Mouse (Mus musculus) forebrain, embryonic 16.5 days (tissue): ENCODE results near the gene Dip2a. TPM values are rescaled to one million over a fixed set of nuclear protein-coding genes. Genes with fewer than 3 reads are reported as not detected.

Source experiments
- ATAC-seq: fragments of 200-750 bp; cut with Nextera tagmentation; 2 replicates; pipeline ENCODE4 v1.8.0; 2017; ENCODE audit warnings: mild to moderate bottlenecking, moderate library complexity
- H3K27ac ChIP-seq: fragments of 300-500 bp; sonication (generic); 2 replicates; pipeline ENCODE4 v1.5.1; 2014; ENCODE audit warnings: low read length, control low read depth
- H3K27me3 ChIP-seq: fragments of 300-500 bp; sonication (generic); replicated peaks from 2 replicates; pipeline ENCODE4 v1.6.1; 2014; ENCODE audit warnings: low read length; ENCODE audit not compliant: control insufficient read depth, insufficient read depth
- H3K36me3 ChIP-seq: fragments of 300-500 bp; sonication (generic); 2 replicates; pipeline ENCODE4 v1.6.1; 2014; ENCODE audit not compliant: control insufficient read depth, insufficient read depth
- H3K4me1 ChIP-seq: fragments of 300-500 bp; sonication (generic); replicated peaks from 2 replicates; pipeline ENCODE4 v1.6.1; 2014; ENCODE audit warnings: low read length; ENCODE audit not compliant: control insufficient read depth, insufficient read depth
- H3K4me2 ChIP-seq: fragments of 300-500 bp; sonication (generic); 2 replicates; pipeline ENCODE4 v1.6.1; 2014; ENCODE audit warnings: mild to moderate bottlenecking, low read length, control low read depth
- H3K4me3 ChIP-seq: fragments of 300-500 bp; sonication (generic); replicated peaks from 2 replicates; pipeline ENCODE4 v1.5.1; 2014; ENCODE audit warnings: mild to moderate bottlenecking, low read length, control low read depth
- H3K9ac ChIP-seq: fragments of 300-500 bp; sonication (generic); replicated peaks from 2 replicates; pipeline ENCODE4 v1.6.1; 2014; ENCODE audit warnings: low read depth, low read length, control low read depth
- H3K9me3 ChIP-seq: fragments of 300-500 bp; sonication (generic); 2 replicates; pipeline ENCODE4 v1.6.1; 2016; ENCODE audit warnings: low read length; ENCODE audit not compliant: control insufficient read depth
- WGBS: fragments of 180-500 bp; shearing (Covaris S2); extraction: QIAGEN DNeasy Blood & Tissue Kit; methylation state at CpG from one replicate; pipeline ENCODE4 v1.1.7; 2014; 5-methylcytosine and 5-hydroxymethylcytosine counted together
- polyA plus RNA-seq: library from polyadenylated mRNA; unstranded; fragments of >200 nt; fragmentation: Nextera tagmentation; extraction: Ambion mirVana; gene quantifications from 2 replicates; pipeline ENCODE4 v1.2.1, GENCODE M21; 2015

Gene Dip2a
- polyA plus RNA-seq, 1 experiment from 2014 or later = 19.6 TPM

DNA sequence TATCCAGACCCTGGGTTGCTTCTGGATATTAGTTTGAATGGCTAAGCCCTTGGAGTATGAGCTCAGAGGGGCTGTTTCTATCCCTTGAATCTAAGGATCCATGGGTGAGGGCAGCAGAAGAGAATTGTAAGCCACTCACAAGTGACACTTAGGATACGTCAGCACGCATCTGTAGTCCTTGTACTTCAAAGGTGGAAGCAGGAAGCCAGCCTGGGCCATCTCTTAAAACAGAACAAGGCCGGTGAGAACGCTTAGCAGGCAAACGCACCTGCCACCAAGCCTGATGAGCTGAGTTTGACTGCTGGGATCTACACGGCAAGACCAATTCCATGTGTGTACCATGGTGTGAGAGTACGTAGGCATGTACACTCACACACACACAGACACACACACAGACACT lies 87.9 kb downstream of the Dip2a start:
- ATAC-seq = no peak
- H3K27ac ChIP-seq = no peak overlapping the region
- no peaks in the 10 kb centered on the region for H3K4me1 ChIP-seq
- no peak overlapping the region for H3K9ac ChIP-seq
- H3K4me2 ChIP-seq = no peak overlapping the region
- no peaks in the 10 kb centered on the region for H3K36me3 ChIP-seq
- H3K9me3 ChIP-seq = no peaks in the 10 kb centered on the region
- WGBS = 94% methylated on average over 7 of the region's 7 CpGs
- no peaks in the 10 kb centered on the region for H3K27me3 ChIP-seq
- no peak overlapping the region for H3K4me3 ChIP-seq

DNA sequence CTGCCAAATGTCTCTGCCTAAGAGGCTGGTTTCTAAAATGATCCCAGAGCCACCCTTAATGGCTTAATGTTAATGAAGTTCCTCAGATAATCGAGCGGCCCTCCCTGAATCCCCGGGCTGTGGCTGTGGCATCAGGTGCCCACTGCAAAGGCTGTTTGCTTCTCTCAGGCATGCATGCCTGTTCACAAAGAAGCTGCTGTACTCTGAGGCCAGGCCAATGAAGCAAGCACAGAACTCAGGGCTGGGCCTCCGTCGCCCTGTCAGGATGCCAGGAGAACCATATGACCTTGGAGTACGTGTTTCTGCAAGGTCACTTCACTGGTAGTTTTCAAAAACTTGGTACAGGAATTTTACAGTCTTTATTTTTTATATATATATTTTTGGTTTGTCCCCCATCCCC lies 89.5 kb downstream of the Dip2a start:
- 58% methylated on average over 6 of the region's 6 CpGs for WGBS
- no peak overlapping the region for H3K4me2 ChIP-seq
- H3K27ac ChIP-seq = no peak overlapping the region
- H3K4me1 ChIP-seq = no peaks in the 10 kb centered on the region
- no peak overlapping the region for H3K4me3 ChIP-seq
- H3K36me3 ChIP-seq = no peaks in the 10 kb centered on the region
- H3K27me3 ChIP-seq = no peaks in the 10 kb centered on the region
- ATAC-seq = no peak
- H3K9ac ChIP-seq = no peak overlapping the region
- no peaks in the 10 kb centered on the region for H3K9me3 ChIP-seq

DNA sequence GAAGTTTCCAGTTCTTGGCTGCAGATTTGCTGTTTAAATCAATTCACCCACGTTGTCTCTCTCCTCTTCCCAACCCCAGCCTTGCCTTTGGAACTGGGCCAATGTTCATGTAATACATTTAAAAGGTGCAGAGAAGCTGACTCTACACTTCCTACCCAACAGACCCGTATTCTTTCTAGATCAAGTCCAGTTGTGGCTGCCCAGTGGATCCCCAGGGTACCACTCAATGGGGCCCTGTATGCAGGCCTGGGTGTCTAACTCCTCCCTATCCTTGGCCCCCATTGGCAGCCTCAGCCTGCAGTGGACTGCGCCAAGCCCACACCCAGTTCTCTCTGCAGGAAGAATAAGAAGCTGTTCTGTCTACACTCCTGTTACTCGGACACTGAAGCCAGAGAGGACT lies 91.6 kb downstream of the Dip2a start, which contains the start of gene S100b:
TSS of gene S100b (plus strand) at position 318 of the 400 bp plus-strand sequence.
- no peak for ATAC-seq
- Histone ChIP-seq H3K4me1 (no peaks in the 10 kb centered on the region), H3K27ac (no peak within 1 kb of the TSS)

DNA sequence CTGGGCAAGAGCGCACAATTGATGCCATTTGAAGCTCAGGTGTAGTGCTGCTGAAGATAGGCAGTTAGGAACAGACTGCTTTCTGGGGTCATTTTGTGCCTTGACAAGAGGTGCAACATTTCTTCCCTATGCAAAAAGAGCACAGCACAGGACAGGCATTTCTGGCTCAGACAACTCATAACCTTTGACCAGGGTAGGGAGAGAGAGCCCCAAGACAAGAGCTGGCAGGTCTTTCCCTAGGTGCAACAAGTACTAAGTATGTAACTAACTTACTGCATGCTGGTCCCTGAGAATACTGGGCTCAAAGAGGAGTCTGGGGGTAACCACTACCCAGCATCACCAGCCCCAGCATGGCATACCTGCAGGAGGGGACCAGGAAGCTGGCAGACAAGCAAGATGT lies 92.0 kb downstream of the Dip2a start:
- Histone ChIP-seq H3K4me3 (no peak overlapping the region), H3K4me2 (no peak overlapping the region), H3K4me1 (no peaks in the 10 kb centered on the region), H3K36me3 (no peaks in the 10 kb centered on the region), H3K27me3 (no peaks in the 10 kb centered on the region), H3K27ac (no peak overlapping the region), H3K9ac (no peak overlapping the region), H3K9me3 (no peaks in the 10 kb centered on the region)
- WGBS = 97% methylated on average over 1 of the region's 1 CpGs
- no peak for ATAC-seq

More for the DNA sequence above, 91.6 kb downstream of the Dip2a start, which contains the start of gene S100b:
- Histone ChIP-seq H3K4me3 (no peak within 1 kb of the TSS), H3K27me3 (no peaks in the 10 kb centered on the region), H3K9ac (no peak within 1 kb of the TSS), H3K9me3 (no peaks in the 10 kb centered on the region), H3K36me3 (no peaks in the 10 kb centered on the region), H3K4me2 (no peak within 1 kb of the TSS)
- WGBS = 43% methylated on average over 4 of the region's 4 CpGs

DNA sequence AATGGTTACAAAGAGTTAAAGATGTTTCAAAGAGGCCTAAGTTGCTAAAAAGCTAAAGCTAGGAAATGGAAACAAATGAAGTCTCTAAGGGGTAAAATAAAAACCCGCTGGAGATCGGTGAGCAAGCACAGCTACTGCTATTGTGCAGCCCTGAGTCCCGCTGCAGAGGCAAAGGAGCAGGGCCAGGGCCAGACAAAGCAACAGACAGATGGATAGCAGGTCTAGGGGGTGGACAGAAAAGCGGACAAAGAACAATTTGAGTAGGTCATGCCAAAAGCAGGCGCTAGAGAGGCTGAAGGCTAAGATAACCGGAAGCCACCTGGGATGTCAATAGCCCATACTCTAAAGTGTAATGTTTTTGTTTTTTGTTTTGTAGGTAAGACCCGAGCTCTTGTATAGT lies 94.2 kb downstream of the Dip2a start:
- no peaks in the 10 kb centered on the region for H3K4me1 ChIP-seq
- no peak overlapping the region for H3K4me2 ChIP-seq
- H3K9ac ChIP-seq = no peak overlapping the region
- no peaks in the 10 kb centered on the region for H3K36me3 ChIP-seq
- no peak overlapping the region for H3K4me3 ChIP-seq
- WGBS = 57% methylated on average over 7 of the region's 7 CpGs
- H3K9me3 ChIP-seq = no peaks in the 10 kb centered on the region
- no peaks in the 10 kb centered on the region for H3K27me3 ChIP-seq
- no peak for ATAC-seq
- no peak overlapping the region for H3K27ac ChIP-seq

DNA sequence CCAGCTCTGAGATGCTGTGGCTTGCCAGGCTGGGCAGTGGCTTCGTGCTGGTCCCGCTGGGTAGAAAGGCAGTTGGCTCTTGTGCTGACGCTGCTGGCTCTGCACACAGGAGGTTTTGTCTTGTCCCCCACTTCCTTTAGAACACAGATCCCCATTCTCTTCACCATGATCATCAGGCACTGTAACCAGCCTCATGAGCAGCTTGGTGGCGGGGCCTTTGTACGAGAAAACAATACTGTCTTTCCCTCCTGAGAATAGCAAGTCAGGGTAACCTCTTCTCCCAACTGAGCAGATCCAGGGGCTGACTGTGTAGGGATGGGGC lies 96.5 kb downstream of the Dip2a start:
- WGBS = 66% methylated on average over 5 of the region's 5 CpGs
- H3K36me3 ChIP-seq = no peaks in the 10 kb centered on the region
- H3K27ac ChIP-seq = no peak overlapping the region
- H3K27me3 ChIP-seq = no peaks in the 10 kb centered on the region
- no peak overlapping the region for H3K4me2 ChIP-seq
- no peak overlapping the region for H3K4me3 ChIP-seq
- H3K9ac ChIP-seq = no peak overlapping the region
- H3K9me3 ChIP-seq = no peaks in the 10 kb centered on the region
- H3K4me1 ChIP-seq = no peaks in the 10 kb centered on the region
- no peak for ATAC-seq

DNA sequence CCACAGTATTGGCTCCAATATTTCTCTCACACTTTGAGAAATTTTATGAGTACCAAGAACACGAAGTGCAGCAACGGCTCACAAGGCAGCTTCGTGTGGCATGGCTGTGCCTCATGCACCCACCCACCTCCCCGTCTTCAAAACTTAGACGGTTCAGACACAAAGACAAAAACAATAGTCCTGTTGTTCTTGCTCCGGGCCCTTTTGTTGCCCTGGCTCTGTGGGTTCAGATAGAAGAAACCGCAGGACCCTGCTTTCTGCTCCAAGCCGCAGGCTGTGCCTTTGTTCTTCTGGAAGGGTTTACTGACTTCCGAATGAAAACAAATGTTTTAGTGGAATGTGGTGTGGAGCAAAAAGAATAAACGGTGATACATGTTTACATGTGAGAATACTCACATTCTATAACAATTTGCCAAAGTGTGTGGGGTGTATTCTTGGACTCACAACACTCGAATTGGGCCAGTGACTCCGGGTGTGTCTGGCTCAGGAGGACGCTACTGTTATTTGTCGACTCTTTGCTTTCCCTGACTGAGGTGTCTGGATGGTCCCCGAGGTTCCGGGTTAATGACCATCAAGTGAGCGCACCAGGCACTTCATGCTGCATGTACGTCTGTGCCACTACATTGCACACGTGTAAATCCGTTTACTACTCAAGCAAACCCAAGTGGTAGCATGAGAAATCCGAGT lies 97.0 kb downstream of the Dip2a start:
- 27% methylated on average over 21 of the region's 21 CpGs for WGBS
- Histone ChIP-seq H3K27ac (no peak overlapping the region), H3K36me3 (no peaks in the 10 kb centered on the region), H3K4me3 (no peak overlapping the region), H3K9ac (no peak overlapping the region), H3K27me3 (no peaks in the 10 kb centered on the region), H3K9me3 (no peaks in the 10 kb centered on the region), H3K4me1 (no peaks in the 10 kb centered on the region), H3K4me2 (no peak overlapping the region)
- no peak for ATAC-seq

DNA sequence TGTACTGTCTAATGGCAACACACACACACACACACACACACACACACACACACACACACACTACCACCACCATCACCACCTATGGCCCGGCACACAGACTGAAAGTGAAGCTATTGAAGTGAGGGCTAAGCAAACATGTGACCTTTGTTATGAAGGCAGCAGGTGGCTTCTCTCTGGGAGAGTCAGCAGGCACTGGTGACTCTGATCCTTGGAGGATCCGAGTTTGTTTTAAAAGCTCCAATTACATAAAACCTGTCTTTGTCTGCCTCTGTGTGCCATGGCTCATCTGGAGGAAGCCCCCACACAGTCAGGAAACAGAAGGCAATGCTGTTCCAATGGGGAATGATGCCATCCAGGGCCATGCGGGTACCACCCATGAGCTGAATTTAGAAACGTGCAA lies 98.5 kb downstream of the Dip2a start:
- Histone ChIP-seq H3K4me1 (no peaks in the 10 kb centered on the region), H3K27me3 (no peaks in the 10 kb centered on the region), H3K4me2 (no peak overlapping the region), H3K4me3 (no peak overlapping the region), H3K9me3 (no peaks in the 10 kb centered on the region), H3K36me3 (no peaks in the 10 kb centered on the region), H3K9ac (no peak overlapping the region), H3K27ac (no peak overlapping the region)
- no peak for ATAC-seq
- 58% methylated on average over 4 of the region's 4 CpGs for WGBS

DNA sequence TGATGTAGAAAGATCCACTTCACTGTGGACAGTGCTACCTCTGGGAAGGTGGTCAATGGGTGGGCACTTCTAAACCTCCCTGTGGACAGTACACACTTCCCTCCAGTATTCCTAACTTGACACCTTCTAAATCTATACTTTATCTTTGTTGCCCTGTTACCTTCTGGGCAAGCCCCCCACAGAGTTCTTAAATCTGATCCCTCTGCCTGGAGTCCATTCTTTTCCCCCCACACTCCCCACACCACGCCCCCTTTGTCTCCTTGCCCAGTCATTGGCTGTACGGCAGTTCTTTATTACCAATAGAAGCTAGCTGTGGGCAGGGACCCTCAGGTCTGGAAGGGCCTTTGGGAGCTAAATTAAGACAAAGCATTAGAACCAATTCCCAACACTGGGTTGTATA lies 100.0 kb downstream of the Dip2a start:
- Histone ChIP-seq H3K4me3 (no peak overlapping the region), H3K36me3 (no peaks in the 10 kb centered on the region), H3K27me3 (no peaks in the 10 kb centered on the region), H3K9ac (no peak overlapping the region), H3K4me1 (no peaks in the 10 kb centered on the region), H3K9me3 (no peaks in the 10 kb centered on the region), H3K4me2 (no peak overlapping the region), H3K27ac (no peak overlapping the region)
- 60% methylated on average over 2 of the region's 2 CpGs for WGBS
- no peak for ATAC-seq

DNA sequence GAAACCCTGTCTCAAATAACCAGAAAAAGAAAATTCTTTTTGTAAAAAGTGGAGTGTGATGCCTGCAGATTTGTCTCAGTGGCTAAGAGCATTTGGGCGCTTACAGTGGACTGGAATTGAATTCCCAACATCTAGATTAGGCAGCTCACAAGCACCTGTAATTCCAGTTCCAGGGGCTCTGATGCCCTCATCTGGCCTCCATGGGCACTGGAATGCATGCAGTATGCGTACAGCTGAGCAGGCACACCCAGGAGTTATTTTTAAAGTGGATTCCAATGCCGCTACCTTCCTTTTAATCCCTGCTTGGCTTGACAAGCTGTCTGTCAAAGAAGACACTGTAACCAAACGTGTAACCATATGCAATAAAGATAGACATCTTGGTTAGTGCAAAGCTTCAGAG lies 105.7 kb downstream of the Dip2a start:
- Histone ChIP-seq H3K4me1 (peaks cover 17% of the 10 kb centered on the region), H3K36me3 (no peaks in the 10 kb centered on the region; the same call in 1 of the 2 replicates), H3K9ac (no peak overlapping the region), H3K4me2 (no peak overlapping the region), H3K27ac (no peak overlapping the region), H3K4me3 (no peak overlapping the region), H3K9me3 (no peaks in the 10 kb centered on the region), H3K27me3 (no peaks in the 10 kb centered on the region)
- ATAC-seq = no peak
- WGBS = 83% methylated on average over 4 of the region's 4 CpGs
